ENCODE assay signal across 25 mouse cellular contexts in genomic region chr1:151741199-151741621, GRCm38 (mm10). TPM values are rescaled to one million over a fixed set of nuclear protein-coding genes. Genes with fewer than 3 reads are reported as not detected.
DNase-seq lines count a peak whose midpoint lies in the region; ATAC-seq lines count a peak whose summit lies in the region.
"Had no signal": no experiment of that assay in that cellular context is flagged by ENCODE, and none has a peak within 500 bp of the region (broad histone marks: within the 10 kb centered on the region; RNA-seq: fewer than 3 reads in every experiment).

No protein-coding gene starts in this region.

- ATAC-seq in erythroblast, adult 5-6 weeks (replicated peaks; ENCODE audit: low FRiP score, poor library complexity, severe bottlenecking) = 0 out of 2 replicates have a peak, but pooled peaks have one; percentile 34
- peak; percentile 99 for ATAC-seq in liver, embryonic 13.5 days (ENCODE audit: low read depth)
- ATAC-seq in megakaryocyte progenitor cell, adult 5-6 weeks (replicated peaks; ENCODE audit: poor library complexity) = peak; percentile 95
- ATAC-seq: forebrain, embryonic 14.5 days; intestine, postnatal 0 days had no signal

- no peak overlapping the region for H3K27ac ChIP-seq in liver, embryonic 13.5 days
- H3K27ac ChIP-seq: embryonic facial prominence, embryonic 13.5 days; gastrocnemius, adult 2 months; heart, embryonic 13.5 days; hindbrain, embryonic 12.5 days; kidney, embryonic 15.5 days; limb, embryonic 12.5 days; midbrain, embryonic 10.5 days had no signal

- H3K27me3 ChIP-seq in liver, embryonic 13.5 days = no peaks in the 10 kb centered on the region
- H3K27me3 ChIP-seq: embryonic facial prominence, embryonic 13.5 days; heart, embryonic 13.5 days; hindbrain, embryonic 12.5 days; kidney, embryonic 15.5 days; limb, embryonic 12.5 days had no signal

- H3K4me1 ChIP-seq in liver, embryonic 13.5 days (replicated peaks) = peaks cover 20% of the 10 kb centered on the region
- H3K4me1 ChIP-seq: embryonic facial prominence, embryonic 13.5 days; heart, embryonic 13.5 days; hindbrain, embryonic 12.5 days; kidney, embryonic 15.5 days; limb, embryonic 12.5 days; midbrain, embryonic 10.5 days had no signal

- H3K4me3 ChIP-seq in liver, embryonic 13.5 days (replicated peaks) = no peak overlapping the region
- H3K4me3 ChIP-seq: embryonic facial prominence, embryonic 13.5 days; gastrocnemius, adult 2 months; heart, embryonic 13.5 days; hindbrain, embryonic 12.5 days; kidney, embryonic 15.5 days; limb, embryonic 12.5 days; midbrain, embryonic 10.5 days had no signal

- H3K36me3 ChIP-seq in liver, embryonic 13.5 days = no peaks in the 10 kb centered on the region
- H3K36me3 ChIP-seq: embryonic facial prominence, embryonic 13.5 days; heart, embryonic 13.5 days; hindbrain, embryonic 12.5 days; kidney, embryonic 15.5 days; limb, embryonic 12.5 days; midbrain, embryonic 10.5 days had no signal

- peak overlapping the region; percentile 22; the same call in 1 of the 2 replicates for H3K9ac ChIP-seq in liver, embryonic 13.5 days
- H3K9ac ChIP-seq: embryonic facial prominence, embryonic 13.5 days; heart, embryonic 13.5 days; hindbrain, embryonic 12.5 days; kidney, embryonic 15.5 days; limb, embryonic 12.5 days; lung, embryonic 14.5 days had no signal

- H3K9me3 ChIP-seq in liver, embryonic 13.5 days (replicated peaks) = no peaks in the 10 kb centered on the region
- H3K9me3 ChIP-seq: embryonic facial prominence, embryonic 13.5 days; heart, embryonic 13.5 days; hindbrain, embryonic 12.5 days; kidney, embryonic 15.5 days; limb, embryonic 12.5 days; midbrain, embryonic 10.5 days had no signal

- peak; percentile 71 for DNase-seq in MEL-GATA-1-ER (ENCODE audit: extremely low read depth, low read depth)
- peak; percentile 39 for DNase-seq in liver, embryonic 13.5 days
- DNase-seq in kidney, postnatal 36 days = no peak
- DNase-seq in gastrocnemius, postnatal 25 days = no peak
- no peak for DNase-seq in adrenal gland, adult (ENCODE audit: inconsistent age in 2 of 2, low spot score in 1 of 2)
- DNase-seq: adrenal gland, postnatal 25 days; cerebellum, adult 11 months; cerebellum, postnatal 14 days; gastrocnemius, adult 2 months; heart, adult 18-20 months; heart, postnatal 14 days; kidney, postnatal 4 days; lung, embryonic 14.5 days; lung, postnatal 36 days; thymus, adult 2 months had no signal

- 13% methylated on average over 7 of the region's 7 CpGs for WGBS in liver, embryonic 13.5 days (ENCODE audit: insufficient replicate concordance)

- H3K4me2 ChIP-seq in liver, embryonic 13.5 days = peak overlapping the region; percentile 42
- H3K4me2 ChIP-seq: embryonic facial prominence, embryonic 13.5 days; heart, embryonic 13.5 days; hindbrain, embryonic 12.5 days; kidney, embryonic 15.5 days; limb, embryonic 12.5 days; lung, embryonic 14.5 days had no signal

RNA-seq across cellular contexts. Expression of gene Edem3, which starts 14.0 kb away (rescaled TPM):
- 6.1 and 6.9 TPM in 2 replicates for total RNA-seq in erythroblast, adult 5-6 weeks (2015; ENCODE audit: low replicate concordance)
- total RNA-seq in erythroblast, adult 5-6 weeks (2017; ENCODE audit: low replicate concordance) = 15.7 and 16.0 TPM in 2 replicates
- 5.6 and 8.7 TPM in 2 replicates for polyA plus RNA-seq in liver, embryonic 13.5 days (2015; fragmentation: Nextera tagmentation; extraction: Ambion mirVana)
- 20.5 and 21.1 TPM in 2 replicates for total RNA-seq in megakaryocyte progenitor cell, adult 5-6 weeks (2015)
- 30.3 and 36.6 TPM in 2 replicates for total RNA-seq in megakaryocyte progenitor cell, adult 5-6 weeks (2017)
- 10 to 100 TPM; 19.7 to 21.1 TPM for total RNA-seq in gastrocnemius, postnatal 25 days (2021)

Comparison
In these comparisons a context has a peak if more than half of its experiments do, and no peak if none do; other contexts are left out.
1. DNase-seq: peak in MEL-GATA-1-ER (single experiment) and liver, embryonic 13.5 days (single experiment); none in kidney, postnatal 36 days (0 of 2), gastrocnemius, postnatal 25 days (single experiment) and adrenal gland, adult (0 of 2).
2. ATAC-seq: peak in every context shown above with its lines; median percentile 99 in liver, embryonic 13.5 days; 95 in megakaryocyte progenitor cell, adult 5-6 weeks; 34 in erythroblast, adult 5-6 weeks.